Mouse (Mus musculus) stomach, embryonic 15.5 days (tissue): ENCODE data around the gene Eps8. TPM values are rescaled to one million over a fixed set of nuclear protein-coding genes. Genes with fewer than 3 reads are reported as not detected.

Experiments
- polyA plus RNA-seq: library from polyadenylated mRNA; unstranded; fragments of >200 nt; fragmentation: Nextera tagmentation; extraction: Ambion mirVana; gene quantifications from 2 replicates; pipeline ENCODE4 v1.2.1, GENCODE M21; 2015

The Eps8 gene
- polyA plus RNA-seq, 1 experiment from 2014 or later, result 42.3 TPM

Other genes with a start within 250 kb of the Eps8 start
- 139 and 147 TPM in 2 replicates for gene Strap, start 80.2 kb upstream of the Eps8 start, polyA plus RNA-seq
- gene Dera, start 99.7 kb upstream of the Eps8 start, polyA plus RNA-seq, result 62.2 and 72.9 TPM in 2 replicates